Mouse (Mus musculus): ENCODE measurements around the gene Pigt. TPM values are rescaled to one million over a fixed set of nuclear protein-coding genes. Genes with fewer than 3 reads are reported as not detected.

Gene Pigt
- polyA plus RNA-seq, 1 experiment: 55.9 TPM

DNA sequence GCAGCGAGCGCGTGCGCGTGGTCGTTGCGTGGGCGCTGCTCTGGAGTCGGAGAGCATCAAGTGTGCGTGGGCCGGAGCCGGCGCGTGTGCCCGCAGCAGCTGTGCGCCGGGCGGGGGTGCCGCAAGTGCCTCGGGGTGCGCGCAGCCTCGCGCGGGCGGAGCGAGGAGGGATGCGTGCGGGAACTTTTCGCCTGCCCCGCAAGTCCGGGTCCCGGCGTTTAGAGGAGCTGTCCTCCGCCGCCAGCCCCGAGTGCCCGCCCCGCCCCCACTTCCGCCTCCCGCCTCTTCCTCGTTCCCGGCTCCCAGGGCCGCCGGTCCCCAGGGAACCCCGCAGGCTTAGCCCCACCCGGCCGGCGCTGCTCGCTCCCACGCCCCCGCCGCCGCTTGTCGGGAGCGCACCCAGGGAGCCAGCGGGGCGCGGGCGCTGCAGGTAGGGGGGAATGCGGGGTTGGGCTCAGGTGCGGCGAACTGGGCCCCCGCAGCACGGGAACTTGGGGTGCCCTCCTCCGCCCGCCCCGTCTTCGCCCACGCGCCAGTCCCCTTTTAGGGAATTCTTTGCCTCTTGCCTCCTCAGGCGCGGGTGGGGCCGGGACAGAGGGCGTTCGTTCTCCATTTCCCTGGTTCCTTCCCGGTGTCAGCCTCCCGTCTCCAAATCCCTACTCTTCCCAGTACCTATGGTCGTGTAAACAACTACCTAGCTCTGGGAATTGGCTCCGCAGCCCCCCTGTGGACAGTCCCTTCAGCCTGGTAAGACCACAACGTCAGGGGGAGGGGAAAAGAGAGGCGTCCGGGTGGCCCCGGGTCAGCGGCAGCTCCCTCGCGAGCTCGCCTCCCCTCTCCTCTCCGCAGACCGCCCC lies 10.8 kb upstream of the Pigt start:
- peak; percentile 63 for DNase-seq (ENCODE audit: low spot score)

DNA sequence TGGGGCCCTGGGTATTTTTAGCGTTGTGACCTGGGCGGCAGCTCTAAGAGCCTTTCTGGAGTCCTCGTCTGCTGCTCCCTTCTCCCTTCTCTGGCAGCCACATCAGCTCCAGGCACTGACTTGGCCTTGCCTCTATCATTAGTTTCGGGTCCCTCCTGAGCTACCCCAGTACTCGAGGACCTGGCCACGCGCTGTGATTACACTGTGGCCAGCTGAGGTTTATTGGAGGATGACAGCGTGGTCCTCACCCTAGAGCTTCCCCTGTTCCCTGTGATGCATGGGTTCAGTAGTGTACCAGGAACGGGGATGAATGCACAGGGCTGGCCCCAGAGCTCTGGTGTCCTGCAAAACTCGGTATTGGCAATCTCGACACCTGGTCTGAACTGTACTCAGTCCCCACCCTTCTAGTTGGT lies 10.2 kb upstream of the Pigt start:
- no peak for DNase-seq (ENCODE audit: low spot score)

DNA sequence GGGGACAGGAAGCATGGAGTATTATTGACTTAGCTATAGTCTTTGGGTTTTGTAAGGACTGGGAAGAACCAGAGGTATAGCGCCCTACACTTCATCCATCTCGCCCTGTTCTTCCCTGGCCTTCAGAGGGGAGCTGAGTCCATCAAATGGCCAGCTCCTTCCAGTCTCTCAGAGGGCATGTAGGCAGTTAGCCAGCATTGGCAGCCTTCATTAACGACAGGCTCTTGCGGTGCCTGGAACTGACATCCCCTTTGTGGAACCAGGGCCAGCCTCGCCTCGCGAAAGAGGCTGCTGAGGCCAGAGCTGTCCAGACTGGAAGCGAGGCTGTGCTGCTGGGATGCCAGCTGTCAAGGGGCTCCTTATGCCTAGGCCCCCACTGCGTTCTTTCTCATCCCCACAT lies 9.5 kb upstream of the Pigt start:
- DNase-seq (ENCODE audit: low spot score): no peak

DNA sequence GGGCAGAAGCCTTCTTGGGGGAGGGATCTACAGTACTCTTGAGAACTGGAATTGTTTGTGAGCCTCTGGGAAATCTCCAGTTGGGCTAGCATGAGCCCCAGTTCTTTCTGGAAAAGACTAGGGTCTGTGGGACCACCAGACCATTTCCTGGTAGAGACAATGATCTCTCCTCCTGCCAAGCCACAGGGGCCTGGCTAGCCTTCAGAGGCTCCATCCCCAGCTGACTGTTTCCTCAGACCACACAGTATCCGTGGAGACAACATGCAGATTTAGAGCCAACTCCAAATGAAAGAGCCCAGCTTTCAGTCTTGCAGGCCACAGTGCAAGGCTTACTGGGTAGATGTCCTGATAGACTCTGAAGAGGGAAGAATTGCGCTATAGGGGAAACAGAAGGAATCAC lies 3.2 kb upstream of the Pigt start:
- DNase-seq (ENCODE audit: low spot score): no peak

DNA sequence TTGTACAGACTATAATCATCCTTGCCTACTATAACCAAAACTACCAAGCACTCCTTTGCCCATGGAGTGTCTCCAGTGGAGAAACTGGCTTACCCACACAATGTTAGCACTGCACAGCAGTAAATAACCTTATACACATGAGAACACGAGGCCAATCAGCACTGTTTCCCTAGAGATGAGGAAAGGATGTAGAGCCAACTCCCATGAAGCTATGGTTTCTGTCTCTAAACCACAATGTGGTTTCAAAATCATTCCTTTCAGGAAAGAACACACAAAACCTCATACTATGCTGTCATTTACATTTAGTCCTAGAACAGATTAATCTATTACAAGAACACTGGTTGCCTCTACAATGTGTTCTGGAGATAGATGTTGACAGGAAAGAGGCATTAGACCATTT lies 989 bp upstream of the Pigt start:
- no peak for DNase-seq (ENCODE audit: low spot score)

DNA sequence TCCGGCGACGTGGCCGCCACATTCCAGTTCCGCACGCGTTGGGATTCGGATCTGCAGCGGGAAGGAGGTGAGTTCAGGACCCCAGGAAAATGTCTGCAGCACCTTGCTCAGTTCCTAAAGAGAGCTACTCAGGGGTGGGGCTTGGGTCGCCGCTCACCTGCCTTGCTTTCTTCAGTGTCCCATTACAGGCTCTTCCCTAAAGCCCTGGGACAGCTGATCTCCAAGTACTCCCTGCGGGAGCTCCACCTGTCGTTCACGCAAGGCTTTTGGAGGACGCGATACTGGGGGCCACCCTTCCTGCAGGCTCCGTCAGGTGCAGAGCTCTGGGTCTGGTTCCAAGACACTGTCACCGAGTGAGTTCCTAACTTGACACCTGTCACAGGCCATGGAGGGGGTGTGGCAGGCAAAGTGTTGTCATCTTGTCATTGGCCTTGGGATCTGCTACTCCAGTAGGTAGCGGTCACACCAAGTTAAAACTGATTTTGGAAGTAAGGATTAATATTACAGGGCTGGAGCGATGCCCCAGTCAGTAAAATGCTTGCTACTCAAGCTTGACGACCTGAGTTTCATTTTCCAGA lies 460 bp downstream of the Pigt start:
- DNase-seq (ENCODE audit: low spot score): no peak

DNA sequence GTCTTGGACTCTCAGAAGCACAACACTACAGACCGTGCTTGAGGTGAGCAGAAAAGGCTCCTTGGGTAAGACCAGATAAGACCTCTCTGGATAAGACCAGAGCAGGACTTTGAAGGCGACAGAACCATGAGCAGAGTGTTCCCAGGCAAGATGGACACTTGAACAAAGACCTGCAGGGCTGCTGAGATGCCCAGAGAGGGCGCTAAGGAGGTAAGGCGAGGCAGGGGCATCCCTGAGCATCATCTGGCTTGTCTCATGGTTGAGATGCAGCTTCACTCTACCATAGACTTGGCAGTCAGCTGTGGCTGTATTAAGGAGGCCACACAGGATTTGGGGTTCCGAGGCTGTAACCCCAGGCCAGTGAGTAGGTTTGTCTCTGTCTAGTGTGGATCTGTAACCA lies 2.0 kb downstream of the Pigt start:
- DNase-seq (ENCODE audit: low spot score): no peak

DNA sequence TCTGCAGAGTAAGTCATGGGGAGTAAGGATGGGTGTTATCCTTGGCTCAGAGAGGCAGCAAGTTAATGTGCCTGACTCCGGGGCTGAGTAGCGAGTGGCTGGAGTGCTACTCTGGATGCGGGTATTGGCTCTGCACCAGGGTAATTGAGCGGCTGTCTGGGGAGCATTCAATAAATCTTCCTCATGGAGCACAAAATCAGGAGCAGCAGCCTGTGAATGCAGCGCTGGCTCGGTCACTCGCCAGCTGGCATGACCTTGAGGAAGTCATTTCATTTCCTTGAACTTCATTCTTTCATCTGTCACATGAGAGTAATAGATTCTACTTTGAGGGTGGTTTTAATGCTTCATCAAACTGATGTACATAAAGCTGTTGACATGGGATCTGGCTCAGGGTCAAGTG lies 3.2 kb downstream of the Pigt start:
- DNase-seq (ENCODE audit: low spot score): no peak

DNA sequence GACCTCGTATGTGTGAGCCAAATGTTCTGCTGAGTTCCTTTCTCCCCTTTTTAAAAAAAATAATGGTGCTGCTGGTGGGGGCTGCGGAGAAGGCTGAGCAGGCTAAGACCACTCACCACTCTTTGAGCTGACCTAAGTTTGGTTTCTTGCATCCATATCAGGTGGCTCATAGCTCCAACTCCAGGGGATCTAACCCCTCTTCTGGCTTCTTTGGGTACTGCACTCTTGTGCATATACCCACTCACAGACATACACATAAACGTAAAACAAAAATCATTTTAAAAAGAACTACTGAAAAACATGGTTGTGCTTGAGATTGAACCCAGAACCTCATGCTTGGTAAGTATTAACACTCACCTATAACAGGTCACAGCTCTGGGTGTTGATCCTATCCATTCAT lies 7.6 kb downstream of the Pigt start:
- no peak for DNase-seq (ENCODE audit: low spot score)

DNA sequence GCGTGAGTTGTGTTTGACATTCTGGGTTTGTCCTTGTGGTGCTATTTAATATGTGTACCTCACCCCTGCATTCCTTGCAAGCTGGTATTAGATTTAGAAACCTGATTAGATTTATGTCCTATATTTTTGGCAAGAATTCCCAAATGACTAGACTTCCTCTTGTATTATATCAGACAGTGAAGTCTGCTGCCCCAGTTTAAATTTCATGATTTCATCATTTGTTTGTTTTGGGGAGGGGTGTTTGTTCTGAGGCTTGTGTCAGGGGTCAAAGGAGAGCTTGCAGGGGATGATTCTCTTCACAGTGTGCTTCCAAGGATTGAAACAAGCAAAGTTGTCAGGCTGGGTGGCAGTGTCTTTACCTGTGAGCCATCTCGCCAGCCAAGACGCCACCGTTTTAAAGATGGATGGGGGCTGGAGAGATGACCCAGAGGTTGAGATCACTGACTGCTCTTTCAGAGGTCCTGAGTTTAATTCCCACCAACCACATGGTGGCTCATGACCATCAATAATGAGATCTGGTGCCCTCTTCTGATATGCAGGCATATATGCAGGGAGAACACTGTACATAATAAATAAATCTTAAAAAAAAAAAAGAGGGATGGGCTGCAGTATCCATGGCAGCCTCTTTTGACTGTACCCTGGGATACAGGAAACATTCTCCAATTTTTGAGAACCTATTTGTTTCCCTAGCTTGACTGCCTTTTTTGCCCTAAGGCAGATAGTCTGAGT lies 8.5 kb downstream of the Pigt start:
- no peak for DNase-seq (ENCODE audit: low spot score)

DNA sequence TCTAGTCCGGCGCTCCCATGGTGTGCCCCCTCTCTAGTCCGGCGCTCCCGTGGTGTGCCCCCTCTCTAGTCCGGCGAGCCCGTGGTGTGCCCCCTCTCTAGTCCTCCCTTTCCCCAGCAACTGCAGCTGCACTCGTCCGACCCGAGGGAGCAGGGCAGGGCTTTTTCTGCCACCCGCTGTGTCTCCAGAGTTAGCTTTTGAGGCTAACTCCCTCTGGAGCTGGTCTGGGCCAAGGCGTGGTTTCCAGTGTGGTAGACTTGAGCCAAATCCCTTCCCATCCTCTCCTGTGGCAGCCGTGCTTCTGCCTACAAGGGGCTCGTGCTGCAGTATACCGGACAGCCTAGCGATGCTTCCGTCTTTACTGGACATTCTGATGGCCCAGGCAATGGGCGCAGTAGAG lies 10.5 kb downstream of the Pigt start:
- no peak for DNase-seq (ENCODE audit: low spot score)

DNA sequence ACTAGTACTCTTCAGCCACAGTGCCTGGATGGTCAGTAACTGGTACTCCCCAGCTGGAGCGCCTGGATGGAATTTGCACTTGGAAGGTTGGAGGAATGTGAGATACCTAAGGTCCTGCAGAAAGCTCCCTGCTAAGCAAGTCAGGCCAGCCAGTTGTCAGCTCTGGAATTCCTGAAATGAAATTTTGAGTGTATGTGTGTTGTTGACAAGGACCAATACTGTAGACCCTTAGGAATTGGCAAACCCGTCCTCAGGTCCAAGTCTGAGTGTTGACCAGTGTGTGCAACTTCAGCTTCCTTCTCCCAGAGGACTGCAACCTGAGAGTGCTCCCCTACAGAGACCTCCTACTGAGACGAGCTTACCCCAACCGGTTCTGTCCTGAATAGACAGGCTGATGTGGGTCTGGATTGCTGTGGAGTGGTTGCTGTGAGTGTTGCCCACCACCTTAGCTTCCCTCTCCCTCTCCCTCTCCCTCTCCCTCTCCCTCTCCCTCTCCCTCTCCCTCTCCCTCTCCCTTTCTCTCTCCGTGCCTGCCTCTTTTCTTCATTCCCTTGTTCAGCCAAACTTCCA lies 13.4 kb downstream of the Pigt start:
- DNase-seq (ENCODE audit: low spot score): no peak

DNA sequence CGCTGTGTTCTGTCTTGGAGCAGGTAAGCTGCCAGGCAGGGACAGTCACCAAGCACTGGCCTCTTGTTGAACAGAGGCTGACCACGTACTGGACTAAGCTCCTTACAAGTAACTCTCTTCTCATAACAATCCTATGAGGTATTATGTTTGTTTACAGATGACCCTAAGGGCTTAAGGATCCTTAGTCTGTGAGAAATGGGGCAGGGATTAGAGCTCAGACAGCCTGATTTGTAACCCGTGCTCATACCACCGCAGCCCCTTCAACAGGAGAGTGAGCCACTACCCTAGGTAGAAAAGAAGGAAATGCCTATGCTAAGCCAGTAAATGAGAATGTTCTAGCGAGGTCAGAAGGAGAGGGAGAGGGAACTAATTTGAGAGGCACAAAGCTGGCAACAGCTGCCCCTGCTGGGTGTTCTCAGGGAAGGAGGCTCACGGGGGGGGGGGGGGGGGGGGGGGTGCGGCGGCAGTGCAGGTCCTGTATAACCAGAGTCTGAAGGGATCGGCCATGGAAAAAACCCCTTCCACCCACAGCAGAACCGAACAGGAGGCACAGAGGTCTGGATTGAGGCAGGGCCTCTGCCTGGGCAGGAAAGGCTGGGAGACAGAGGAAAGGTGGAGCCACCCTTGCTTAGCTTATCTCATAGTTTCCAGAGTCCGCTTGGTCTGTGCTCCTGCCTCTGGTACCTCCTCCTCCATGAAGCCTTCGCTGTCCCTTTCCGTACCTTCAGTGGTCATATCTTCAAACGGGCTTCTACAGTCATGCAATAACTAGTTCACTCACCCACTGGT lies 15.0 kb downstream of the Pigt start:
- no peak for DNase-seq (ENCODE audit: low spot score)

DNA sequence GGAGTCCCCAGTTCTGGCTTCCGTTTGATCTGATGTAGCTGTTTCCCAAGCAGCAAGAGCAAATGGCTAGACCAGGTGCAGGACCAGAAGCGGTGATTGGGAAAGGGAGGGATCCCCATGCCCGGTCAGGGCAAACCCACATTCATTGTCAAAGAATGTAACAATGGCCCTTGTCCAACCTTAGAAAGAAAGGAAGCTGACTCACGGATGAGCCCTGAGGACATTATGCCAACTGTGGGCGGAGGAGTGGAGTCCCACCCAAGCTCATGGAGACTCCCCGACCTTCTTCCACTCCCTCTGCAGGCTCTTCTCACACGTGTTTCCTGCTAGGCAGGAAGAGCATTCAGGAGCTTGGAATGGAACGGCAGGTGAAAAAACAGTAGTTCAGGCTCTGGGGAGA lies 16.1 kb downstream of the Pigt start:
- no peak for DNase-seq (ENCODE audit: low spot score)

DNA sequence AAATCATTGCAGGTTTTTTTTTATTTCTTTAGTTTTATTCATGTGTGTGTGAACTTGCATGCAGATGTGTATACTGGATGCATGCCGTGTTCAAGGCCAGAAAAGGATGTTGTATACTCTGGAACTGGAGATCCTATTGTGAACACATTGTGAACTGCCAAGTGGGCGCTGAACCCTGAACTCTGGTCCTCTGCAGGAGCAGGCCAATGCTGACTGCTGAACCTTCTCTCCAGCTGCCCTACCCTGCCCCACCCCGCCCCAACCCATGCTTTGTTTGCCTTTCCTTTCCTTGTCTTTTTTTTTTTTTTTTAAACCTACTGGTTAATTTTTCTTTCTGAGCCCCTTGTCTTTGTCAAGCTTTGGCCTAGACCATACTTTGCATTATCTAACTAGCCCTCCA lies 17.6 kb downstream of the Pigt start:
- DNase-seq (ENCODE audit: low spot score): no peak

DNA sequence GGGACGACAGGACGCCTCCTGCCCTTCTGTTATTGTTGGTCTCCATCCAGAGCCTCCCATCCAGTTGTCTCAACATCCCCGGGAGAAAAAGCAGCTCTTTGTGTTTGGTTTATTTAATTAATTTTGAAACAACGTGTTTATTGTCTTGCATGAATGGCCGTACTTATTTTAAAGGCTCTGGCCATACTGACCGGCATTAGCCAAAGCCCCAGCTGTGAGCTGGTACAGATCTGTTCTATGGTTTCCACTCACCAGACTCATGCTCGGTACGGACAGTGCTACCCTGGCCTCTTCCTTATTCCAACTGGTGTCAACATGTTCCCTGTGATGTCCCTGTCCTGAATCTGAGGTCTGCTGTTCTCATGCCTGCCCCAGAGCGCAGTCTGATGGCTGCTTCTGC lies 18.6 kb downstream of the Pigt start:
- no peak for DNase-seq (ENCODE audit: low spot score)

DNA sequence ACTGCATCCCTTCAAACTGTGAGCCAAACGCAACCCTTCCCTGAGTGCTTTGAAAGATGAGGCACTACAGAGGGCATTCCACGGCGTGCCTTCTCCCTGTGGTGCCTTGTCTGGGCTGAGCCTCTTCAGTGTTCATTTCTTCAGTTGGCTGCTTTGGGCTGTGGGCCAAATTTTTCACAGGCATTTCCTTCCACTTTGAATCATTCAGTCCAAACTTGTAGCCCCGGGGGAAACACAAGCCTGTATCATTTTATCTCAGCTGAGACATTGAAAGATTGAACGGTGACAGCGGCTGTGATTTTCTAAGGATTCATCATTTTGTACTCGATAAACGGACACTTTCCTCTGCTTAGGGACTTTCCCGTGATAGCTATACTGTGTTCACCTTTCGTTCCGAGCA lies 19.3 kb downstream of the Pigt start:
- DNase-seq (ENCODE audit: low spot score): no peak

DNA sequence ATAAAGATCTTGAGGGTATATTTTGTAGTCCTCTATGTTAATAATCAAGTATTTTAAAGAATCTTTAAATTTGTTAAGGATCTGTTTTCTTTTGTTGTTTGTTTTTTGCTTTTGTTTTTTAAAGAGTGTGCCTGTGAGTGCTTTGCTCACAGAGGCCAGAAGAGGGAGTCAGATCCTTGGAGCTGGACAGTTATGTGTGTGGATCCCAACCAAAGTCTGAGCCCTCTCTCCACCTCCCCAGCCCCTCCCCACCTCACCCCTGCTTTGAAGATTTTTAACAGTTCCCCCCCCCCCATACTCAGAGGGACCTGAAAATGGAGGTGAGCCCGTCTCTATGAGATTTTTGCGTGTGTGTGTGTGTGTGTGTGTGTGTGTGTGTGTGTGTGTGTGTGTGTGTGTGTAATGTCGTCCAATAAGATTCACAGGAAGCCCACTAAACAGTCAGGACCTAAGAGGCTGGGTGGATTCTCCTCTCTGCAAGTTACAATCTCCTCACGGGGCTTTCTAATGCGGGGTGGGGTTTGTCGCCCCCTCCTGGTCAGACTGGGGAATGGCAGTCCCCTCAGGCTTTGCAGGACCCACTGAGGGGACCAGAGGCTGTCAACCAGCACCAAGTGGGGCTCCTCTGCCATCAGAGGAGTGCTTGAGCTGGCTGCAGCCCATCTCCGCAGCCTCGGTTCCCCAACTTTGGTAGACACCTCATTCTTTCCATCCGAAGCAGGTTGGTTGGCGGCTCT lies 20.3 kb downstream of the Pigt start:
- peak; percentile 54 for DNase-seq (ENCODE audit: low spot score)

DNA sequence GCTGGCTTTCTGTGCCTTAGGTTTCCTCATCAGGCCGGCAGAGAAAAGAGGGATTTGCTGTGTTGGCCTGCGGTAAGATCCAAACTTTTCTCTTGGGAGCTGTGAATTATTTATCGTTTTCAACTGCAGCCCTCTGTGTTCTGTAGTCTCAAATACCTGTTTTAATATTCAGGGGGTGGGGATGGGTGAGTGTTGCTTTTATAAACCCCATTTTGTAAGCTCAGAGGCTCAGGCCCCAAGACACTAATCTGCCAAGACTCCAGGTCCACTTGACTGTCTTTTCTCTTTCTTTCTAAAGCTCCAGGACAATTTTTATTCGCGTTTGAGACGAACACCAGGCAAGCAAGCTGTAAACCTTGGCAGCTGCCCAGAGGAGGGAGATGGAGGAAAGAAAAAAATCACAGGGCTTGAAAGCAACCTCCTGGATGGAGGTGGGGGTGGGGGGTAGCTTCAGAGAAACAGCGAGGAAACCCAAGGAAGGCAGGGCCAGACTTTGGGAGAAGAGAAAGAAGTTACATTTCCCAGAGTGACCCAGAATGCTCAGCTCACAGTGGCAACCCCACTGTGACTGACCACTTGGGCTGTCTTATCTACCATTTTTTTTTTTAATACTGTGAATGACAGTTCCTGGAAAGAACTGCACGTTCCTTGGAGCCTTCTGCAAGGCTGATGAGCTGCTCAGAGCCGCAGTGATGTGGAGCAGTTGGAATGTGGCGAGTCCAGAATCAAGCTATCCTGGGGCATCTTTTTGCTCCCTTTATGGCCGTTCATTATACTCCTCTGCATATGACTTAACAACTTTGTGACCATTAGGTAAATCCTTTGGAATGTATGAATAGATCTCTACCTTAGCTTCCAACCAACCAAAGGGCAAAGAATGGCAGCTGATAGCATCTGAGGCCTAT lies 21.2 kb downstream of the Pigt start:
- no peak for DNase-seq (ENCODE audit: low spot score)

DNA sequence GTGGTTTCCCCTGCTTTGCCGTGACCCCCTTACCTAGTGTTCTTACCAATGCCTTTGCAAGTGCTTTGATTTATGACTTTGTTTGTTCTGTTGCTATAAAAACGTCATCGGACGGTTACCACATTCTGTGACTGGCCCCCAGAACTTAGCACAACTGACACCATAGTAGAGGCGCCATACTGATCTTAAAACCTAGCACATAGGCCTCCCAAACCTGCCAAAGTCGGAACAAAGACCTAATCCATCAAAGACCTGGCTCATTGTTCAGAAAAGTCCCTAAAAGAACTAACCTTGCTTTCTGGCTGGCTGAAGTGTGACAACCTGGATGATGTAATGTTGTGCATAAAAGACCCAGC lies 21.8 kb downstream of the Pigt start:
- no peak for DNase-seq (ENCODE audit: low spot score)
